In genomic region chr8:70233606-70234005, GRCm38 (mm10) we compare ENCODE assay signal across 8 mouse cellular contexts. TPM values are rescaled to one million over a fixed set of nuclear protein-coding genes. Genes with fewer than 3 reads are reported as not detected.
A peak's percentile ranks its signal among the peaks of the same experiment; 100 is the strongest.
DNase-seq lines count a peak whose midpoint lies in the region; ATAC-seq and TF ChIP-seq lines count a peak whose summit lies in the region.

No protein-coding gene starts in this region.

- WGBS in kidney, adult 2 months, result 6% methylated on average over 13 of the region's 13 CpGs
- 6% methylated on average over 13 of the region's 13 CpGs for WGBS in hindbrain, embryonic 10.5 days
- WGBS in midbrain, embryonic 12.5 days, result 8% methylated on average over 13 of the region's 13 CpGs

- peak; percentile 13; the same call in 1 of the 2 replicates for ATAC-seq in midbrain, embryonic 12.5 days (ENCODE audit: low FRiP score, low read depth)

- H3K36me3 ChIP-seq in kidney, adult 2 months (ENCODE audit: control insufficient read depth, insufficient read depth, low read length), result no peaks in the 10 kb centered on the region; the same call in 1 of the 2 replicates
- peaks cover 54% of the 10 kb centered on the region for H3K36me3 ChIP-seq in hindbrain, embryonic 10.5 days
- peaks cover 52% of the 10 kb centered on the region for H3K36me3 ChIP-seq in midbrain, embryonic 12.5 days

- peak overlapping the region; percentile 88 for H3K9ac ChIP-seq in midbrain, embryonic 12.5 days (replicated peaks)

- DNase-seq in kidney, adult 2 months, result no peak
- no peak for DNase-seq in kidney, adult 9 months
- no peak for DNase-seq in hindbrain, embryonic 10.5 days (ENCODE audit: low spot score)
- no peak for DNase-seq in cerebellum, adult 8-10 months
- no peak for DNase-seq in spleen, postnatal 14 days (ENCODE audit: low spot score in 2 of 2)
- DNase-seq in adrenal gland, adult 18-20 months (ENCODE audit: low spot score in 2 of 2), result no peak

- H3K4me3 ChIP-seq in kidney, adult 2 months (ENCODE audit: insufficient read depth, low read depth, low read length), result peak overlapping the region; percentile 73
- H3K4me3 ChIP-seq in bone marrow macrophage, adult 2 months (ENCODE audit: insufficient read depth, low read length), result peak overlapping the region; percentile 63
- H3K4me3 ChIP-seq in hindbrain, embryonic 10.5 days, result peak overlapping the region; percentile 88
- H3K4me3 ChIP-seq in midbrain, embryonic 12.5 days, result peak overlapping the region; percentile 82

- TF ChIP-seq CTCF in kidney, adult 2 months (conservative IDR thresholded peaks at IDR 0.05; ENCODE audit: insufficient read depth, insufficient read length, low read depth, low read length), result no peak
- no peak for TF ChIP-seq CTCF in bone marrow macrophage, adult 2 months (IDR thresholded peaks at IDR 0.05; ENCODE audit: low read depth, low read length)

- no peak for TF ChIP-seq POLR2A in kidney, adult 2 months (IDR thresholded peaks at IDR 0.05; ENCODE audit: low read depth, low read length)
- TF ChIP-seq POLR2A in bone marrow macrophage, adult 2 months (IDR thresholded peaks at IDR 0.05; ENCODE audit: borderline replicate concordance, low read depth, low read length), result no peak

- peaks cover 7% of the 10 kb centered on the region; the same call in 1 of the 2 replicates for H3K4me1 ChIP-seq in kidney, adult 2 months (ENCODE audit: control insufficient read depth, insufficient read depth, low read length)
- peaks cover 8% of the 10 kb centered on the region for H3K4me1 ChIP-seq in bone marrow macrophage, adult 2 months (ENCODE audit: control insufficient read depth, insufficient read depth, low read length)
- peaks cover 26% of the 10 kb centered on the region for H3K4me1 ChIP-seq in hindbrain, embryonic 10.5 days (replicated peaks)
- peaks cover 22% of the 10 kb centered on the region for H3K4me1 ChIP-seq in midbrain, embryonic 12.5 days

- no peaks in the 10 kb centered on the region for H3K27me3 ChIP-seq in kidney, adult 2 months (replicated peaks; ENCODE audit: control insufficient read depth, insufficient read depth, low read length)
- H3K27me3 ChIP-seq in hindbrain, embryonic 10.5 days (ENCODE audit: insufficient read depth, poor library complexity, severe bottlenecking), result no peaks in the 10 kb centered on the region
- H3K27me3 ChIP-seq in midbrain, embryonic 12.5 days, result no peaks in the 10 kb centered on the region

- no peaks in the 10 kb centered on the region for H3K9me3 ChIP-seq in hindbrain, embryonic 10.5 days
- H3K9me3 ChIP-seq in midbrain, embryonic 12.5 days, result no peaks in the 10 kb centered on the region

- H3K27ac ChIP-seq in kidney, adult 2 months (ENCODE audit: insufficient read depth, low read depth, low read length), result no peak overlapping the region
- H3K27ac ChIP-seq in bone marrow macrophage, adult 2 months (ENCODE audit: insufficient read depth, low read depth, low read length), result no peak overlapping the region
- peak overlapping the region; percentile 97 for H3K27ac ChIP-seq in hindbrain, embryonic 10.5 days
- peak overlapping the region; percentile 90 for H3K27ac ChIP-seq in midbrain, embryonic 12.5 days (replicated peaks)

- peak overlapping the region; percentile 94 for H3K4me2 ChIP-seq in midbrain, embryonic 12.5 days (replicated peaks)

RNA-seq across cellular contexts. Expression of gene Sugp2, which starts 0.4 kb away (rescaled TPM):
- 18.9 and 20.2 TPM in 2 replicates for polyA plus RNA-seq in kidney, adult 2 months (2012; rRNA removed)
- polyA plus RNA-seq in bone marrow macrophage, adult 2 months (2012; ENCODE audit: insufficient read depth, insufficient read length, missing spikeins), result 24.3 and 26.5 TPM in 2 replicates
- 56.1 and 58.2 TPM in 2 replicates for polyA plus RNA-seq in hindbrain, embryonic 10.5 days (2016; fragmentation: Nextera tagmentation; extraction: Ambion mirVana)
- 82.5 and 88.6 TPM in 2 replicates for polyA plus RNA-seq in midbrain, embryonic 12.5 days (2016; fragmentation: Nextera tagmentation; extraction: Ambion mirVana)
- total RNA-seq in adrenal gland, adult 18-20 months (2021), result 10 to 100 TPM; 31.4 to 33.7 TPM

RNA-seq across cellular contexts. Expression of gene Armc6, which starts 0.7 kb away (rescaled TPM):
- polyA plus RNA-seq in kidney, adult 2 months (2012; rRNA removed), result 14.2 and 14.4 TPM in 2 replicates
- 5.0 and 6.6 TPM in 2 replicates for polyA plus RNA-seq in bone marrow macrophage, adult 2 months (2012; ENCODE audit: insufficient read depth, insufficient read length, missing spikeins)
- polyA plus RNA-seq in hindbrain, embryonic 10.5 days (2016; fragmentation: Nextera tagmentation; extraction: Ambion mirVana), result 39.7 and 40.9 TPM in 2 replicates
- polyA plus RNA-seq in midbrain, embryonic 12.5 days (2016; fragmentation: Nextera tagmentation; extraction: Ambion mirVana), result 45.5 and 47.1 TPM in 2 replicates
- total RNA-seq in adrenal gland, adult 18-20 months (2021), result 10 to 100 TPM; 10.9 to 13.6 TPM

RNA-seq across cellular contexts. Expression of gene Slc25a42, which starts 21.5 kb away (rescaled TPM):
- 129 and 132 TPM in 2 replicates for polyA plus RNA-seq in kidney, adult 2 months (2012; rRNA removed)
- polyA plus RNA-seq in bone marrow macrophage, adult 2 months (2012; ENCODE audit: insufficient read depth, insufficient read length, missing spikeins), result 2.9 and 3.8 TPM in 2 replicates
- 2.6 and 3.5 TPM in 2 replicates for polyA plus RNA-seq in hindbrain, embryonic 10.5 days (2016; fragmentation: Nextera tagmentation; extraction: Ambion mirVana)
- 3.9 and 4.3 TPM in 2 replicates for polyA plus RNA-seq in midbrain, embryonic 12.5 days (2016; fragmentation: Nextera tagmentation; extraction: Ambion mirVana)
- 10 to 100 TPM; 34.0 to 41.4 TPM for total RNA-seq in adrenal gland, adult 18-20 months (2021)

RNA-seq across cellular contexts. Expression of gene Homer3, which starts 49.0 kb away (rescaled TPM):
- 22.4 and 23.7 TPM in 2 replicates for polyA plus RNA-seq in kidney, adult 2 months (2012; rRNA removed)
- 27.4 and 29.3 TPM in 2 replicates for polyA plus RNA-seq in bone marrow macrophage, adult 2 months (2012; ENCODE audit: insufficient read depth, insufficient read length, missing spikeins)
- 107 and 108 TPM in 2 replicates for polyA plus RNA-seq in hindbrain, embryonic 10.5 days (2016; fragmentation: Nextera tagmentation; extraction: Ambion mirVana)
- polyA plus RNA-seq in midbrain, embryonic 12.5 days (2016; fragmentation: Nextera tagmentation; extraction: Ambion mirVana), result 99.6 and 100 TPM in 2 replicates
- total RNA-seq in adrenal gland, adult 18-20 months (2021), result 10 to 100 TPM; 18.5 to 19.8 TPM

Comparison
In these comparisons a context has a peak if more than half of its experiments do, and no peak if none do; other contexts are left out.
1. H3K27ac ChIP-seq: peak in hindbrain, embryonic 10.5 days (single experiment) and midbrain, embryonic 12.5 days (single experiment); none in kidney, adult 2 months (single experiment) and bone marrow macrophage, adult 2 months (single experiment).
2. RNA of gene Slc25a42, which starts 21.5 kb away (polyA plus RNA-seq): 129 to 132 TPM in kidney, adult 2 months; 3.9 to 4.3 TPM in midbrain, embryonic 12.5 days, 2.6 to 3.5 TPM in hindbrain, embryonic 10.5 days and 2.9 to 3.8 TPM in bone marrow macrophage, adult 2 months; every median in the first group is over 10 times any median in the second.
3. Peak in every context shown above with its lines, with median percentiles within 50 percentile points of each other: H3K4me3 ChIP-seq.